9 mouse cellular contexts compared by ENCODE assay signal in the genomic region with DNA sequence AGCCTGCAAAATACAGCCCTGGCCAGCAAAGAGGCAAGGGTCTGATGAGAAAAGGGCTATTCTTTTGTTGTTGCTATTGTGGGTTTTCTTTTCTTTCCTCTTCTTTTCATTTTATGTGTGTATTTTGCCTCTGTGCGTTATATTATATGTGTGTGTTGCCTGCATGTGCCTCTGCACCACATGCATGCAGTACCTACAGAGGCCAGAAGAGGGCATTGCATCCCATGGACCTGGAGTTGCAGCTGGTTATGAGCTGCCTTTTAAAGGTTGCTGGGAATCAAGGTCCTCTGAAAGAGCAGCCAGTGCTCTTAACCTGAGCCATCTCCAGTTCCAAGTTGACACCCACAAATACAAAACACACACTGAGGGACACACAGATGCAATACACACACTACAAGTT. TPM values are rescaled to one million over a fixed set of nuclear protein-coding genes. Genes with fewer than 3 reads are reported as not detected.
A peak's percentile ranks its signal among the peaks of the same experiment; 100 is the strongest.
DNase-seq lines count a peak whose midpoint lies in the region; ATAC-seq and TF ChIP-seq lines count a peak whose summit lies in the region.
"Had no signal": no experiment of that assay in that cellular context is flagged by ENCODE, and none has a peak within 500 bp of the region (broad histone marks: within the 10 kb centered on the region; RNA-seq: fewer than 3 reads in every experiment).

No protein-coding gene starts in this region.

- no peak overlapping the region for H3K27ac ChIP-seq in liver, adult 2 months (replicated peaks; ENCODE audit: insufficient read depth, low read depth, low read length)
- no peak overlapping the region for H3K27ac ChIP-seq in liver, embryonic 12.5 days
- H3K27ac ChIP-seq in heart, embryonic 11.5 days (ENCODE audit: low read depth, low read length), result no peak overlapping the region
- H3K27ac ChIP-seq: liver, embryonic 15.5 days had no signal

- H3K79me2 ChIP-seq in liver, adult 2 months (ENCODE audit: control insufficient read depth, insufficient read depth, low read length), result no peaks in the 10 kb centered on the region

- peaks cover 5% of the 10 kb centered on the region; the same call in 1 of the 2 replicates for H3K9me3 ChIP-seq in liver, embryonic 12.5 days (replicated peaks)
- H3K9me3 ChIP-seq in heart, embryonic 11.5 days (replicated peaks; ENCODE audit: control insufficient read depth, low read length), result peaks cover 3% of the 10 kb centered on the region; the same call in 1 of the 2 replicates
- H3K9me3 ChIP-seq: liver, embryonic 15.5 days had no signal

- H3K4me1 ChIP-seq in liver, adult 2 months (ENCODE audit: control insufficient read depth, insufficient read depth, low read length), result no peaks in the 10 kb centered on the region
- H3K4me1 ChIP-seq in liver, embryonic 12.5 days, result no peaks in the 10 kb centered on the region
- H3K4me1 ChIP-seq in heart, embryonic 11.5 days (ENCODE audit: control insufficient read depth, insufficient read depth, low read length), result peaks cover 4% of the 10 kb centered on the region; the same call in 1 of the 2 replicates
- H3K4me1 ChIP-seq: liver, embryonic 15.5 days had no signal

- 100% methylated on average over 1 of the region's 1 CpGs for WGBS in liver, adult 2 months
- WGBS in liver, embryonic 12.5 days (ENCODE audit: insufficient replicate concordance), result 96% methylated on average over 1 of the region's 1 CpGs
- WGBS in heart, embryonic 11.5 days (ENCODE audit: insufficient replicate concordance), result 83% methylated on average over 1 of the region's 1 CpGs

- H3K4me3 ChIP-seq in liver, adult 2 months (ENCODE audit: insufficient read depth, low read depth, low read length), result no peak overlapping the region
- H3K4me3 ChIP-seq in liver, embryonic 12.5 days, result no peak overlapping the region
- no peak overlapping the region for H3K4me3 ChIP-seq in heart, embryonic 11.5 days (ENCODE audit: low read depth, low read length)
- H3K4me3 ChIP-seq: liver, embryonic 15.5 days had no signal

- no peaks in the 10 kb centered on the region for H3K36me3 ChIP-seq in liver, adult 2 months (ENCODE audit: control insufficient read depth, insufficient read depth, low read length)
- H3K36me3 ChIP-seq in liver, embryonic 12.5 days, result peaks cover 54% of the 10 kb centered on the region
- peaks cover 3% of the 10 kb centered on the region; the same call in 1 of the 2 replicates for H3K36me3 ChIP-seq in heart, embryonic 11.5 days (ENCODE audit: control insufficient read depth, insufficient read depth, low read length)

- no peak for ATAC-seq in CD4-positive, CD25-positive, alpha-beta regulatory T cell, adult 4 months
- ATAC-seq in liver, embryonic 12.5 days, result no peak
- ATAC-seq in heart, embryonic 11.5 days (replicated peaks; ENCODE audit: insufficient number of reproducible peaks, low FRiP score, low TSS enrichment), result no peak

- no peak for TF ChIP-seq POLR2A in liver, adult 2 months (IDR thresholded peaks at IDR 0.05; ENCODE audit: extremely low read depth, insufficient read depth, low read length)

- H3K27me3 ChIP-seq in liver, adult 2 months (ENCODE audit: control insufficient read depth, insufficient read depth, low read length), result no peaks in the 10 kb centered on the region
- H3K27me3 ChIP-seq in liver, embryonic 12.5 days (replicated peaks), result no peaks in the 10 kb centered on the region
- H3K27me3 ChIP-seq in heart, embryonic 11.5 days (ENCODE audit: control insufficient read depth, insufficient read depth, low read length), result no peaks in the 10 kb centered on the region
- H3K27me3 ChIP-seq: liver, embryonic 15.5 days had no signal

- peak; percentile 59 for TF ChIP-seq CTCF in liver, adult 2 months (IDR thresholded peaks at IDR 0.05; ENCODE audit: low read depth, low read length)

- no peak overlapping the region for H3K4me2 ChIP-seq in liver, embryonic 12.5 days
- no peak overlapping the region for H3K4me2 ChIP-seq in heart, embryonic 11.5 days
- H3K4me2 ChIP-seq: liver, embryonic 15.5 days had no signal

- peak; percentile 73 for DNase-seq in CD4-positive, CD25-positive, alpha-beta regulatory T cell, adult 2 months (ENCODE audit: low read depth, low spot score)
- DNase-seq in liver, adult 2 months (ENCODE audit: extremely low read depth, low read depth, low spot score), result no peak
- DNase-seq in induced T-regulatory cell, adult 2 months (ENCODE audit: low read depth), result peak; percentile 77
- peak; percentile 76 for DNase-seq in testis, postnatal 10 days (ENCODE audit: low spot score)
- no peak for DNase-seq in urinary bladder, adult 2 months (ENCODE audit: low spot score)

- H3K9ac ChIP-seq in liver, adult 2 months (ENCODE audit: low read depth, low read length), result no peak overlapping the region
- H3K9ac ChIP-seq in liver, embryonic 12.5 days, result no peak overlapping the region
- H3K9ac ChIP-seq in heart, embryonic 11.5 days (ENCODE audit: low read depth, low read length), result no peak overlapping the region
- H3K9ac ChIP-seq: liver, embryonic 15.5 days had no signal

RNA-seq across cellular contexts. Expression of a gene that starts 29.1 kb away (rescaled TPM):
- polyA plus RNA-seq in CD4-positive, CD25-positive, alpha-beta regulatory T cell, adult 4 months (2017; shearing (Covaris generic)), result 10 to 100 TPM; 13.2 to 19.0 TPM
- 0.18 and 1.2 TPM in 2 replicates for total RNA-seq in liver, adult 2 months (2014; rRNA removed)
- 0.23 and 0.27 TPM in 2 replicates for polyA plus RNA-seq in liver, adult 2 months (2012; rRNA removed)
- 28.8 and 30.2 TPM in 2 replicates for polyA plus RNA-seq in liver, embryonic 12.5 days (2016; fragmentation: Nextera tagmentation; extraction: Ambion mirVana)
- 4.9 and 7.5 TPM in 2 replicates for polyA plus RNA-seq in urinary bladder, adult 2 months (2012; rRNA removed)
- 26.8 and 34.6 TPM in 2 replicates for polyA plus RNA-seq in heart, embryonic 11.5 days (2014; fragmentation: Nextera tagmentation; extraction: Ambion mirVana)

Comparison
In these comparisons a context has a peak if more than half of its experiments do, and no peak if none do; other contexts are left out.
1. DNase-seq: peak in CD4-positive, CD25-positive, alpha-beta regulatory T cell, adult 2 months (single experiment), induced T-regulatory cell, adult 2 months (single experiment) and testis, postnatal 10 days (single experiment); none in liver, adult 2 months (single experiment) and urinary bladder, adult 2 months (single experiment).